Mouse (Mus musculus) ES-Bruce4 (cell line): ENCODE measurements at regions not wholly inside any gene's neighbourhood (a gene's known extent, or its start where the extent isn't known, plus 50 kb on each side); places are given as distances from the start of the nearest gene placed in this dataset.

Source experiments
- CTCF ChIP-seq: IDR thresholded peaks from one replicate; pipeline ENCODE4 v1.8.1; 2011; ENCODE audit warnings: low read depth, low read length
- EP300 ChIP-seq: IDR thresholded peaks from 2 replicates; pipeline ENCODE4 v1.6.1; 2011; ENCODE audit warnings: low read depth, low read length; ENCODE audit not compliant: insufficient read depth
- POLR2A ChIP-seq: IDR thresholded peaks from one replicate; pipeline ENCODE4 v1.8.1; 2011; ENCODE audit warnings: low read length; ENCODE audit not compliant: insufficient read depth

DNA sequence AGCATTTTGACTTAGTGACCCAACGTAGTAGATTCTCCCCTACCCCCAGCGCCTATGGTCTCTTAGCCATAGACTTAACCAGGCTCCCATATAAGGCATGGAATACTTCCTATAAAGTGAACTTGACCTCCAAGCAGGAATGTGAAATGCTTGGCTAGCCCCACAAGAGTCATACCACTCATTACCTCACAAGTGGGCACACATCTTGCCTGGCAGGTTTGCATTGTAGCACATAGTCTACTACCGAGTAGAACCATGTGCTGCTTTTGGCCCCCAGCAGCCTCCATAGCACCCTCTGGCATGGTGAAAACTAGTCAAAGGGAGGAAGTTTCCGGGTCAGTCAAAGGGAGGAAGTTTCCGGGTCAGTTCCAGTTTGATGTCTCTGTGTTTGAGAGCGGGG lies 385.5 kb downstream of the Vps13c start:
- no peak for TF ChIP-seq POLR2A
- TF ChIP-seq EP300: no peak
- TF ChIP-seq CTCF: no peak
